Mouse (Mus musculus) limb, embryonic 14.5 days (tissue): ENCODE measurements around the gene Bmx. TPM values are rescaled to one million over a fixed set of nuclear protein-coding genes. Genes with fewer than 3 reads are reported as not detected.
A peak's percentile ranks its signal among the peaks of the same experiment; 100 is the strongest.

Source experiments
- ATAC-seq: fragments of 200-750 bp; cut with Nextera tagmentation; 2 replicates; pipeline ENCODE4 v1.8.0; 2017; ENCODE audit warnings: low read depth, moderate number of reproducible peaks, moderate TSS enrichment; ENCODE audit not compliant: low FRiP score
- DNase-seq: peaks from one replicate; pipeline ENCODE4 v3.0.0-alpha.2; 2015; ENCODE audit warnings: low spot score
- H3K27ac ChIP-seq: fragments of 300-500 bp; sonication (generic); replicated peaks from 2 replicates; pipeline ENCODE4 v1.5.1; 2014; ENCODE audit warnings: low read depth, mild to moderate bottlenecking, low read length, moderate library complexity, mixed read lengths
- H3K27me3 ChIP-seq: fragments of 300-500 bp; sonication (generic); 2 replicates; pipeline ENCODE4 v1.6.1; 2014; ENCODE audit warnings: low read length, mixed read lengths; ENCODE audit not compliant: control insufficient read depth, insufficient read depth
- H3K36me3 ChIP-seq: fragments of 300-500 bp; sonication (generic); 2 replicates; pipeline ENCODE4 v1.6.1; 2014; ENCODE audit warnings: mild to moderate bottlenecking, low read length, moderate library complexity, mixed read lengths; ENCODE audit not compliant: control insufficient read depth, insufficient read depth
- H3K4me1 ChIP-seq: fragments of 300-500 bp; sonication (generic); 2 replicates; pipeline ENCODE4 v1.6.1; 2014; ENCODE audit warnings: antibody characterized with exemption, low read length, mixed read lengths; ENCODE audit not compliant: control insufficient read depth, insufficient read depth
- H3K4me2 ChIP-seq: fragments of 300-500 bp; sonication (generic); replicated peaks from 2 replicates; pipeline ENCODE4 v1.6.1; 2014; ENCODE audit warnings: low read depth, mild to moderate bottlenecking, low read length, moderate library complexity; ENCODE audit not compliant: severe bottlenecking
- H3K4me3 ChIP-seq: fragments of 300-500 bp; sonication (generic); replicated peaks from 2 replicates; pipeline ENCODE4 v1.5.1; 2014; ENCODE audit warnings: low read length
- H3K9ac ChIP-seq: fragments of 300-500 bp; sonication (generic); 2 replicates; pipeline ENCODE4 v1.6.1; 2014; ENCODE audit warnings: mild to moderate bottlenecking, low read depth, low read length, moderate library complexity; ENCODE audit not compliant: severe bottlenecking
- H3K9me3 ChIP-seq: fragments of 300-500 bp; sonication (generic); 2 replicates; pipeline ENCODE4 v1.6.1; 2016; ENCODE audit warnings: low read length; ENCODE audit not compliant: control insufficient read depth
- POLR2A ChIP-seq: fragments of 200-500 bp; IDR thresholded peaks from 2 replicates; pipeline ENCODE4 v1.8.0; 2012; ENCODE audit warnings: inconsistent platforms, mild to moderate bottlenecking, moderate library complexity, borderline replicate concordance; ENCODE audit not compliant: insufficient read depth, insufficient read length; ENCODE audit errors: extremely low read depth
- WGBS: fragments of 180-500 bp; shearing (Covaris S2); extraction: QIAGEN DNeasy Blood & Tissue Kit; methylation state at CpG from one replicate; pipeline ENCODE4 v1.1.7; 2014; 5-methylcytosine and 5-hydroxymethylcytosine counted together
- polyA plus RNA-seq, 2 experiments: library from polyadenylated mRNA; depleted of rRNA in 1 of 2; stranded (reverse) in 1 of 2; unstranded in 1 of 2; fragments of >200 nt; fragmentation: Nextera tagmentation in 1 of 2; extraction: Ambion mirVana in 1 of 2; gene quantifications; 2 replicates each; pipeline versions ENCODE4 v1.2.1 to v1.2.3; 2012 to 2014

Bmx gene
- polyA plus RNA-seq, 2 experiments: 0.48 to 0.50 TPM

DNA sequence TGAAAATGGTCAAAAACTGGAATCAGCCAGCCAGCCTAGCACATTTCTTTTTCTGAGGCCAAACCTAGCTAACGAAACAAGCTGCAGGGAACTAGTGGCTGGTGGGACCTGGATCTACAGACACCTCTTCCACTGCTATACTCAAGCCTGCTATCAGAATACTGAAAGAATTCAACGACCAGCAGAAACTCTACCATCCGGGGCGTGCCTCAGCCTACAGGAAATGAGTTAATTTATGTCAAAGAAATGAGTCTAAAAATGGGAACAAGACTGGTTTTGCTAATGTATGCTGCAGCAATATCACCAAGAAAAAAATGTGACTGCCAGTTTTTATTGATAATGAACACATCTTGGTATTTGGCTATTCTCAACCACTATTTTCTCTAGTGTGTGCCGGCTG is 669 bp upstream of the Bmx start:
- 80% methylated on average over 5 of the region's 5 CpGs for WGBS
- DNase-seq (no peak), ATAC-seq (no peak)
- 0 out of 2 replicates have a peak, but pooled peaks cover 4% of the 10 kb centered on the region for H3K27me3 ChIP-seq
- no peak overlapping the region for H3K4me3 ChIP-seq
- no peak overlapping the region for H3K9ac ChIP-seq
- no peaks in the 10 kb centered on the region for H3K36me3 ChIP-seq
- H3K4me1 ChIP-seq: no peaks in the 10 kb centered on the region
- no peak overlapping the region for H3K27ac ChIP-seq
- no peak for TF ChIP-seq POLR2A
- H3K4me2 ChIP-seq: no peak overlapping the region
- no peaks in the 10 kb centered on the region for H3K9me3 ChIP-seq

DNA sequence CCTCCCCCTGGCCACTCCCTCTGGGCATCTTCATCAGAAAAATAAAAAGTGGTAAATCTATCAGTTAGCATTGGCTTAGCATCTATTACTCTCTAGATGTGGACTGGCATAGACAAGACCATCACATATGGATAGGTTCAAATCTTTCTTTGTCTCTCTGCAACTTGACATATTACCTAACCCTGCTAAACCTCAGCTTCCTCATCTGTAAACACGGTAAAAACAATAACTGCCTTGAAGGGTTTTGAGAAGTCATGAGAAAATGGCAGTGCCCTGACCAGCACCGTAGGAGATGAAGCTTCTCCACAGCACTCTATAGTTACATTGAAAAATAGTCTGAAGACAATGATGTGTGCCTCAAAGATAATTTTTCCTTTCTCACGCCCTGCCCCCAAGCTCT is 1.5 kb downstream of the Bmx start:
- WGBS: 85% methylated on average over 3 of the region's 3 CpGs
- Histone ChIP-seq H3K4me1 (no peaks in the 10 kb centered on the region), H3K4me3 (no peak overlapping the region), H3K27me3 (0 out of 2 replicates have a peak, but pooled peaks cover 4% of the 10 kb centered on the region), H3K9me3 (no peaks in the 10 kb centered on the region), H3K36me3 (no peaks in the 10 kb centered on the region), H3K27ac (no peak overlapping the region), H3K4me2 (no peak overlapping the region), H3K9ac (no peak overlapping the region)
- ATAC-seq (no peak), DNase-seq (no peak)
- TF ChIP-seq POLR2A: no peak

GRCm38 (mm10) chrX:164246722-164247121 is 11.3 kb downstream of the Bmx start:
- Histone ChIP-seq H3K4me2 (no peak overlapping the region), H3K4me3 (no peak overlapping the region), H3K4me1 (no peaks in the 10 kb centered on the region; the same call in 1 of the 2 replicates), H3K27ac (0 out of 2 replicates have a peak overlapping the region, but pooled peaks have one; percentile 48), H3K9me3 (no peaks in the 10 kb centered on the region), H3K9ac (no peak overlapping the region), H3K27me3 (no peaks in the 10 kb centered on the region), H3K36me3 (no peaks in the 10 kb centered on the region)
- ATAC-seq (no peak), DNase-seq (peak; percentile 9)
- no peak for TF ChIP-seq POLR2A
- WGBS: 62% methylated on average over 2 of the region's 2 CpGs

GRCm38 (mm10) chrX:164245714-164246113 is 12.3 kb downstream of the Bmx start:
- no peak overlapping the region for H3K9ac ChIP-seq
- ATAC-seq: no peak
- no peak overlapping the region for H3K4me2 ChIP-seq
- H3K27ac ChIP-seq: no peak overlapping the region
- DNase-seq: no peak
- no peaks in the 10 kb centered on the region for H3K9me3 ChIP-seq
- 25% methylated on average over 5 of the region's 5 CpGs for WGBS
- no peaks in the 10 kb centered on the region; the same call in 1 of the 2 replicates for H3K4me1 ChIP-seq
- H3K36me3 ChIP-seq: no peaks in the 10 kb centered on the region
- no peak for TF ChIP-seq POLR2A
- H3K4me3 ChIP-seq: no peak overlapping the region
- H3K27me3 ChIP-seq: no peaks in the 10 kb centered on the region

- Histone ChIP-seq H3K27me3 (no peaks in the 10 kb centered on the region), H3K36me3 (no peaks in the 10 kb centered on the region), H3K27ac (no peak overlapping the region), H3K4me2 (no peak overlapping the region), H3K4me3 (no peak overlapping the region), H3K9me3 (no peaks in the 10 kb centered on the region), H3K9ac (no peak overlapping the region), H3K4me1 (no peaks in the 10 kb centered on the region)
- WGBS: 50% methylated on average over 8 of the region's 8 CpGs
- ATAC-seq (no peak), DNase-seq (no peak)
- no peak for TF ChIP-seq POLR2A
Measured at GRCm38 (mm10) chrX:164233380-164233779, 24.6 kb downstream of the Bmx start.

- H3K9me3 ChIP-seq: no peaks in the 10 kb centered on the region
- no peaks in the 10 kb centered on the region for H3K27me3 ChIP-seq
- no peak for TF ChIP-seq POLR2A
- H3K4me2 ChIP-seq: no peak overlapping the region
- no peaks in the 10 kb centered on the region for H3K36me3 ChIP-seq
- WGBS: 75% methylated on average over 2 of the region's 2 CpGs
- no peak for DNase-seq
- H3K4me1 ChIP-seq: no peaks in the 10 kb centered on the region
- ATAC-seq: no peak
- H3K4me3 ChIP-seq: no peak overlapping the region
- H3K9ac ChIP-seq: no peak overlapping the region
- H3K27ac ChIP-seq: no peak overlapping the region
Measured at GRCm38 (mm10) chrX:164221989-164222388, 36.0 kb downstream of the Bmx start.
